Mouse (Mus musculus) kidney, embryonic 14.5 days (tissue): ENCODE data around the gene Cdh4. TPM values are rescaled to one million over a fixed set of nuclear protein-coding genes. Genes with fewer than 3 reads are reported as not detected.

Experiments
- ATAC-seq: fragments of 200-750 bp; cut with Nextera tagmentation; 2 replicates; pipeline ENCODE4 v1.8.0; 2017; ENCODE audit warnings: moderate number of reproducible peaks, mild to moderate bottlenecking, moderate TSS enrichment, moderate library complexity; ENCODE audit not compliant: low FRiP score, low TSS enrichment
- H3K27ac ChIP-seq: fragments of 300-500 bp; sonication (generic); 2 replicates; pipeline ENCODE4 v1.5.1; 2014; ENCODE audit warnings: low read depth, mild to moderate bottlenecking, low read length, moderate library complexity, mixed read lengths
- H3K27me3 ChIP-seq: fragments of 300-500 bp; sonication (generic); 2 replicates; pipeline ENCODE4 v1.6.1; 2014; ENCODE audit warnings: mild to moderate bottlenecking, low read length; ENCODE audit not compliant: control insufficient read depth, insufficient read depth
- H3K36me3 ChIP-seq: fragments of 300-500 bp; sonication (generic); 2 replicates; pipeline ENCODE4 v1.6.1; 2014; ENCODE audit warnings: low read length, mixed read lengths; ENCODE audit not compliant: control insufficient read depth, insufficient read depth
- H3K4me1 ChIP-seq: fragments of 300-500 bp; sonication (generic); 2 replicates; pipeline ENCODE4 v1.6.1; 2014; ENCODE audit warnings: low read length, mixed read lengths; ENCODE audit not compliant: control insufficient read depth, insufficient read depth
- H3K4me2 ChIP-seq: fragments of 300-500 bp; sonication (generic); replicated peaks from 2 replicates; pipeline ENCODE4 v1.6.1; 2014; ENCODE audit warnings: low read depth, mild to moderate bottlenecking, low read length
- H3K4me3 ChIP-seq: fragments of 300-500 bp; sonication (generic); 2 replicates; pipeline ENCODE4 v1.5.1; 2014; ENCODE audit warnings: mild to moderate bottlenecking, low read length
- H3K9ac ChIP-seq: fragments of 300-500 bp; sonication (generic); 2 replicates; pipeline ENCODE4 v1.6.1; 2014; ENCODE audit warnings: low read depth, mild to moderate bottlenecking, low read length, moderate library complexity
- H3K9me3 ChIP-seq: fragments of 300-500 bp; sonication (generic); 2 replicates; pipeline ENCODE4 v1.6.1; 2016; ENCODE audit warnings: low read length; ENCODE audit not compliant: control insufficient read depth
- WGBS: fragments of 180-500 bp; shearing (Covaris S2); extraction: QIAGEN DNeasy Blood & Tissue Kit; methylation state at CpG from one replicate; pipeline ENCODE4 v1.1.7; 2014; 5-methylcytosine and 5-hydroxymethylcytosine counted together
- polyA plus RNA-seq: library from polyadenylated mRNA; unstranded; fragments of >200 nt; fragmentation: Nextera tagmentation; extraction: Ambion mirVana; gene quantifications from 2 replicates; pipeline ENCODE4 v1.2.1, GENCODE M21; 2014

The Cdh4 gene
- polyA plus RNA-seq, 1 experiment from 2014 or later, result 19.4 TPM

DNA sequence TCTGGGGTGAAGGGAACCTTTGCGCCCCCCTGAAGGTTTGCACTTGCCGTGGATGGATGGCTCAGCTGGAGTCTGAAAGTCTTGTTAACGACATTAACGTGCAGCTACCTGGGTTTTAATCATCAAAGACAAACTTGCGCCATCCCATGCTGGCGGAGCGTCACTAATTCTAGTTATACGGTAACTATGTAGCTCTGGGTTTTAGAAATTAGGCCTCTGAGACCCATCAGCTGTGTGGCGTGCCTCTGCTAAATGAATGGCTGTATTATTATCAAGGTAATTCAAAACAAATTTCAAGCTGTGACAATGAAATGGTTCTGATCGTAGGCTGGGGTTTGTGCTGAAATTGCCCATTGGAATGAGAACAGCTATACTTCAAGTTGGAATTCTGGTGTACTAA lies 228.5 kb downstream of the Cdh4 start:
- Histone ChIP-seq H3K9me3 (no peaks in the 10 kb centered on the region), H3K4me1 (0 out of 2 replicates have a peak, but pooled peaks cover 6% of the 10 kb centered on the region), H3K4me3 (no peak overlapping the region), H3K9ac (no peak overlapping the region), H3K27ac (no peak overlapping the region), H3K36me3 (no peaks in the 10 kb centered on the region), H3K4me2 (no peak overlapping the region), H3K27me3 (no peaks in the 10 kb centered on the region; the same call in 1 of the 2 replicates)
- no peak for ATAC-seq
- WGBS, result 70% methylated on average over 10 of the region's 10 CpGs

- Histone ChIP-seq H3K9me3 (no peaks in the 10 kb centered on the region), H3K4me3 (no peak overlapping the region), H3K27me3 (no peaks in the 10 kb centered on the region), H3K36me3 (no peaks in the 10 kb centered on the region), H3K4me1 (no peaks in the 10 kb centered on the region), H3K27ac (no peak overlapping the region), H3K9ac (no peak overlapping the region), H3K4me2 (no peak overlapping the region)
- WGBS, result 70% methylated on average over 5 of the region's 5 CpGs
- ATAC-seq, result no peak
Observed at GRCm38 (mm10) chr2:179679866-179680265, 237.6 kb downstream of the Cdh4 start.

- Histone ChIP-seq H3K27me3 (no peaks in the 10 kb centered on the region), H3K36me3 (no peaks in the 10 kb centered on the region), H3K9me3 (no peaks in the 10 kb centered on the region), H3K9ac (no peak overlapping the region), H3K4me2 (no peak overlapping the region), H3K4me3 (no peak overlapping the region), H3K4me1 (no peaks in the 10 kb centered on the region), H3K27ac (no peak overlapping the region)
- WGBS, result 82% methylated on average over 1 of the region's 1 CpGs
- ATAC-seq, result no peak
Observed at GRCm38 (mm10) chr2:179681386-179681785, 239.2 kb downstream of the Cdh4 start.

DNA sequence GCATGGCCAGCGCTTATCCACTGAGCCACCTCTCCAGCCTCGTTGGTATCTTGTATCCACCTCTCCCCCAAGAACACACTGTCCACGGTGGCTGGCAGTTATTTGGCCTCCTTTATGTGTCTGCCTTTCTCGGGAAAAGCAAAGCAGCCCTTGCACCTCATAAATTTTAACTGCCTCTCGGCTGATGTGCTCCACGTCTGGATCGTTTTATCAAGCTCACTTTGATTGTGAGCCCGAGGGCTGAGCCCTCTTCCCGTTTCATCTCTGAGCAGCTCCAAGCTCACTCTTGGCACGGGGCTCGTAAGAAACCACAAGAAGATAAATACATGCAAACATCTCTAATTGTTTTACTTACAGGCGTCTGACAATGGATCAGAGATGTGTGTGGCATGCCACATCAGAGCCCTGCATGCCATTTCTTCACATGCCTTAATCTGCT lies 245.0 kb downstream of the Cdh4 start:
- Histone ChIP-seq H3K9ac (no peak overlapping the region), H3K4me1 (0 out of 2 replicates have a peak, but pooled peaks cover 5% of the 10 kb centered on the region), H3K4me3 (no peak overlapping the region), H3K4me2 (no peak overlapping the region), H3K27ac (no peak overlapping the region), H3K9me3 (no peaks in the 10 kb centered on the region), H3K36me3 (no peaks in the 10 kb centered on the region), H3K27me3 (no peaks in the 10 kb centered on the region; the same call in 1 of the 2 replicates)
- WGBS, result 13% methylated on average over 12 of the region's 12 CpGs
- peak; percentile 58; the same call in 1 of the 2 replicates for ATAC-seq

DNA sequence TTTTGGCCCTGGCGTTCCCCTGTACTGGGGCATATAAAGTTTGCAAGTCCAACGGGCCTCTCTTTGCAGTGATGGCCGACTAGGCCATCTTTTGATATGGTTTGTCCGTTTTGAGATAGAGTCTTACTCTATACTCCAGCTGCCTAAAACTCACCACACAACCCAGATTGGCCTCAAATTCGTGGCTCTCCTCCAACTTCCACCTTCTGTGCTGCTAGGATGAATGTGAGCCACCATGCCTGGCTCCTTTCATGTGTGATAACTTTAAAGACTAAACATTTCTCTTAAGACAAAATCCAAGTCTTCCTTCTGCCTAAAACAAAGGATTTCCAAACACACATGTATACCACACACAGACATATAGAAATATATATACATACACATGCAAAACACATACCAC lies 246.7 kb downstream of the Cdh4 start:
- Histone ChIP-seq H3K4me2 (no peak overlapping the region), H3K27ac (no peak overlapping the region), H3K27me3 (no peaks in the 10 kb centered on the region; the same call in 1 of the 2 replicates), H3K4me1 (0 out of 2 replicates have a peak, but pooled peaks cover 5% of the 10 kb centered on the region), H3K36me3 (no peaks in the 10 kb centered on the region), H3K4me3 (no peak overlapping the region), H3K9ac (no peak overlapping the region), H3K9me3 (no peaks in the 10 kb centered on the region)
- no peak for ATAC-seq
- 87% methylated on average over 5 of the region's 5 CpGs for WGBS

DNA sequence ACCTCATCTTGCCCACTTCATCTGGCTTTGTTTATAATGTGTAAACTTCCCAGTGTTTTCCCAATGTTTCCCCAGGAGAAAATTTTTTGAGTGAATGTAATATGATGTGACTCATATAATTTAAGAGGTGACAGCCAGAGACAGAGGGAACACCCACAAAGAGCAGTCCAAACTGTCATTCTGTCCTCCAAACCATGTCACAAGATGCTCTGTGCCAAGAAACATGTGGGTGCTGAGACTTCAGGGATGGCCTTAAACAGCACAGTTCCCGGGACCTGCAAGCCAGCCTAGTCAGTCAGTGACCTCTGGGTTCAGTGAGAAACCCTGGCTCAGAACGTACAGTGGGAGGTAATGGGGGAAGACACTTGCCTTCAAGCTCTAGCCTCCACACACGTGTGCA lies 247.5 kb downstream of the Cdh4 start:
- H3K9me3 ChIP-seq, result no peaks in the 10 kb centered on the region
- ATAC-seq, result no peak
- 70% methylated on average over 3 of the region's 3 CpGs for WGBS
- no peak overlapping the region for H3K4me3 ChIP-seq
- no peak overlapping the region for H3K9ac ChIP-seq
- H3K27me3 ChIP-seq, result no peaks in the 10 kb centered on the region; the same call in 1 of the 2 replicates
- no peak overlapping the region for H3K4me2 ChIP-seq
- H3K4me1 ChIP-seq, result 0 out of 2 replicates have a peak, but pooled peaks cover 5% of the 10 kb centered on the region
- H3K27ac ChIP-seq, result no peak overlapping the region
- no peaks in the 10 kb centered on the region for H3K36me3 ChIP-seq

- H3K27ac ChIP-seq, result no peak overlapping the region
- H3K9me3 ChIP-seq, result no peaks in the 10 kb centered on the region
- H3K4me1 ChIP-seq, result 0 out of 2 replicates have a peak, but pooled peaks cover 5% of the 10 kb centered on the region
- H3K27me3 ChIP-seq, result no peaks in the 10 kb centered on the region; the same call in 1 of the 2 replicates
- H3K36me3 ChIP-seq, result no peaks in the 10 kb centered on the region
- WGBS, result 55% methylated on average over 7 of the region's 7 CpGs
- H3K4me3 ChIP-seq, result no peak overlapping the region
- H3K4me2 ChIP-seq, result no peak overlapping the region
- no peak overlapping the region for H3K9ac ChIP-seq
- no peak for ATAC-seq
Observed at GRCm38 (mm10) chr2:179690571-179690970, 248.3 kb downstream of the Cdh4 start.

GRCm38 (mm10) chr2:179694936-179695335 lies 252.7 kb downstream of the Cdh4 start:
- H3K4me3 ChIP-seq, result no peak overlapping the region
- no peaks in the 10 kb centered on the region for H3K4me1 ChIP-seq
- no peak for ATAC-seq
- no peaks in the 10 kb centered on the region for H3K36me3 ChIP-seq
- H3K4me2 ChIP-seq, result no peak overlapping the region
- no peaks in the 10 kb centered on the region for H3K9me3 ChIP-seq
- no peaks in the 10 kb centered on the region; the same call in 1 of the 2 replicates for H3K27me3 ChIP-seq
- 49% methylated on average over 9 of the region's 9 CpGs for WGBS
- H3K9ac ChIP-seq, result no peak overlapping the region
- H3K27ac ChIP-seq, result no peak overlapping the region

- WGBS, result 77% methylated on average over 8 of the region's 8 CpGs
- no peak for ATAC-seq
- H3K4me1 ChIP-seq, result no peaks in the 10 kb centered on the region
- H3K9ac ChIP-seq, result no peak overlapping the region
- no peak overlapping the region for H3K27ac ChIP-seq
- no peaks in the 10 kb centered on the region for H3K27me3 ChIP-seq
- H3K36me3 ChIP-seq, result no peaks in the 10 kb centered on the region
- H3K9me3 ChIP-seq, result no peaks in the 10 kb centered on the region
- no peak overlapping the region for H3K4me3 ChIP-seq
- H3K4me2 ChIP-seq, result no peak overlapping the region
Observed at GRCm38 (mm10) chr2:179697601-179698000, 255.4 kb downstream of the Cdh4 start.
